Mouse (Mus musculus) MEL (cell line): ENCODE measurements around the gene Slc2a4. TPM values are rescaled to one million over a fixed set of nuclear protein-coding genes. Genes with fewer than 3 reads are reported as not detected.

Experiments used
- DNase-seq: peaks from one replicate; pipeline ENCODE4 v3.0.0; 2011; ENCODE audit warnings: low read depth, low spot score
- H3K27ac ChIP-seq: 2 replicates; pipeline ENCODE4 v1.5.1; 2012; ENCODE audit warnings: low read depth, mild to moderate bottlenecking, control low read depth, low read length, moderate library complexity; ENCODE audit not compliant: control insufficient read depth
- H3K27me3 ChIP-seq, 2 experiments: fragments of 150-350 bp in 1 of 2; sonication (generic) in 1 of 2; 2 replicates each; pipeline ENCODE4 v1.6.1; 2012; ENCODE audit warnings: low read length in 2 of 2, mild to moderate bottlenecking in 2 of 2, improper control_type of control experiment in 1 of 2, moderate library complexity in 1 of 2; ENCODE audit not compliant: insufficient read depth in 2 of 2, control insufficient read depth in 1 of 2
- H3K36me3 ChIP-seq, 2 experiments: 2 replicates each; pipeline ENCODE4 v1.6.1; 2012 to 2014; ENCODE audit warnings: low read length in 2 of 2, improper control_type of control experiment in 1 of 2, inconsistent platforms in 1 of 2, mild to moderate bottlenecking in 1 of 2; ENCODE audit not compliant: insufficient read depth in 2 of 2, control insufficient read depth in 1 of 2
- H3K4me1 ChIP-seq, 2 experiments: fragments of 150-350 bp in 1 of 2; sonication (generic) in 1 of 2; 2 replicates each; pipeline ENCODE4 v1.6.1; 2012; ENCODE audit warnings: low read length in 2 of 2, improper control_type of control experiment in 1 of 2, mild to moderate bottlenecking in 1 of 2; ENCODE audit not compliant: insufficient read depth in 2 of 2, control insufficient read depth in 1 of 2
- H3K4me3 ChIP-seq, 2 experiments: fragments of 150-350 bp in 1 of 2; sonication (generic) in 1 of 2; 2 replicates each; pipeline ENCODE4 v1.5.1; 2012; ENCODE audit warnings: low read depth in 2 of 2, low read length in 2 of 2, mild to moderate bottlenecking in 2 of 2, moderate library complexity in 2 of 2, control low read depth in 1 of 2, improper control_type of control experiment in 1 of 2; ENCODE audit not compliant: control insufficient read depth in 1 of 2, insufficient read depth in 1 of 2
- H3K79me2 ChIP-seq: 2 replicates; pipeline ENCODE4 v1.6.1; 2012; ENCODE audit warnings: mild to moderate bottlenecking, low read length, moderate library complexity; ENCODE audit not compliant: control insufficient read depth, poor library complexity, insufficient read depth
- H3K9ac ChIP-seq: 2 replicates; pipeline ENCODE4 v1.6.1; 2012; ENCODE audit warnings: low read depth, mild to moderate bottlenecking, control low read depth, low read length, moderate library complexity; ENCODE audit not compliant: control insufficient read depth, poor library complexity, severe bottlenecking
- H3K9me3 ChIP-seq: fragments of 150-350 bp; sonication (generic); replicated peaks from 2 replicates; pipeline ENCODE4 v1.6.1; 2012; ENCODE audit warnings: mild to moderate bottlenecking, low read length, improper control_type of control experiment, moderate library complexity; ENCODE audit not compliant: insufficient read depth
- BHLHE40 ChIP-seq: IDR thresholded peaks from 2 replicates; pipeline ENCODE4 v1.6.1; 2012; ENCODE audit warnings: low read depth, mild to moderate bottlenecking, inconsistent platforms, low read length, improper control_type of control experiment, borderline replicate concordance
- CHD2 ChIP-seq: IDR thresholded peaks from 2 replicates; pipeline ENCODE4 v1.6.1; 2011; ENCODE audit warnings: low read length, improper control_type of control experiment
- CTCF ChIP-seq, 3 experiments: IDR thresholded peaks in 2 of 3; conservative IDR thresholded peaks in 1 of 3; 2 replicates each; pipeline ENCODE4 v1.5.1; 2011 to 2012; ENCODE audit warnings: low read length in 3 of 3, low read depth in 2 of 3, mild to moderate bottlenecking in 2 of 3, improper control_type of control experiment in 1 of 3, inconsistent platforms in 1 of 3, mixed read lengths in 1 of 3, moderate library complexity in 1 of 3; ENCODE audit not compliant: control insufficient read depth in 1 of 3, insufficient read depth in 1 of 3, poor library complexity in 1 of 3, severe bottlenecking in 1 of 3
- E2F4 ChIP-seq: IDR thresholded peaks from 2 replicates; pipeline ENCODE4 v1.6.1; 2011; ENCODE audit warnings: low read depth, low read length, improper control_type of control experiment, borderline replicate concordance
- ELF1 ChIP-seq: IDR thresholded peaks from 2 replicates; pipeline ENCODE4 v1.6.1; 2014; ENCODE audit warnings: low read depth, mild to moderate bottlenecking, inconsistent platforms, low read length, improper control_type of control experiment, moderate library complexity
- EP300 ChIP-seq, 2 experiments: IDR thresholded peaks; 2 replicates each; pipeline ENCODE4 v1.6.1; 2011; ENCODE audit warnings: improper control_type of control experiment in 2 of 2, low read length in 2 of 2, low read depth in 1 of 2, mild to moderate bottlenecking in 1 of 2
- HCFC1 ChIP-seq: IDR thresholded peaks from 2 replicates; pipeline ENCODE4 v1.6.1; 2012; ENCODE audit warnings: low read depth, mild to moderate bottlenecking, inconsistent platforms, low read length, improper control_type of control experiment, moderate library complexity
- KAT2A ChIP-seq: conservative IDR thresholded peaks from 2 replicates; pipeline ENCODE4 v1.6.1; 2012; ENCODE audit warnings: low read depth, low read length, improper control_type of control experiment, inconsistent platforms
- MAX ChIP-seq: IDR thresholded peaks from 2 replicates; pipeline ENCODE4 v1.6.1; 2011; ENCODE audit warnings: low read length, improper control_type of control experiment
- MEF2A ChIP-seq: IDR thresholded peaks from 2 replicates; pipeline ENCODE4 v1.6.1; 2014; ENCODE audit warnings: low read depth, mild to moderate bottlenecking, inconsistent platforms, low read length, improper control_type of control experiment; ENCODE audit not compliant: poor library complexity, insufficient replicate concordance, severe bottlenecking; ENCODE audit errors: extremely low read depth
- MXI1 ChIP-seq: IDR thresholded peaks from 2 replicates; pipeline ENCODE4 v1.6.1; 2011; ENCODE audit warnings: mild to moderate bottlenecking, low read depth, low read length, improper control_type of control experiment
- MYB ChIP-seq: IDR thresholded peaks from 2 replicates; pipeline ENCODE4 v1.6.1; 2011; ENCODE audit warnings: mild to moderate bottlenecking, low read depth, low read length, improper control_type of control experiment
- MYC ChIP-seq: IDR thresholded peaks from 2 replicates; pipeline ENCODE4 v1.6.1; 2011; ENCODE audit warnings: low read depth, mild to moderate bottlenecking, low read length, improper control_type of control experiment, moderate library complexity
- NELFE ChIP-seq: IDR thresholded peaks from 2 replicates; pipeline ENCODE4 v1.6.1; 2011; ENCODE audit warnings: low read depth, low read length, improper control_type of control experiment
- POLR2AphosphoS2 ChIP-seq: IDR thresholded peaks from 2 replicates; pipeline ENCODE4 v1.6.1; 2011; ENCODE audit warnings: low read length, improper control_type of control experiment
- RAD21 ChIP-seq: IDR thresholded peaks from 2 replicates; pipeline ENCODE4 v1.6.1; 2011; ENCODE audit warnings: mild to moderate bottlenecking, low read depth, low read length, improper control_type of control experiment
- RCOR1 ChIP-seq: IDR thresholded peaks from 2 replicates; pipeline ENCODE4 v1.6.1; 2012; ENCODE audit warnings: low read depth, mild to moderate bottlenecking, inconsistent platforms, low read length, improper control_type of control experiment
- SIN3A ChIP-seq: IDR thresholded peaks from 2 replicates; pipeline ENCODE4 v1.6.1; 2012; ENCODE audit warnings: low read length, improper control_type of control experiment, inconsistent platforms
- SMC3 ChIP-seq: IDR thresholded peaks from 2 replicates; pipeline ENCODE4 v1.6.1; 2011; ENCODE audit warnings: low read depth, low read length, improper control_type of control experiment
- TBP ChIP-seq: IDR thresholded peaks from 2 replicates; pipeline ENCODE4 v1.8.0; 2011; ENCODE audit warnings: low read depth, low read length, improper control_type of control experiment
- TCF12 ChIP-seq: IDR thresholded peaks from 2 replicates; pipeline ENCODE4 v1.6.1; 2014; ENCODE audit warnings: low read depth, mild to moderate bottlenecking, inconsistent platforms, low read length, improper control_type of control experiment, moderate library complexity
- ZKSCAN1 ChIP-seq: IDR thresholded peaks from 2 replicates; pipeline ENCODE4 v1.6.1; 2012; ENCODE audit warnings: low read depth, mild to moderate bottlenecking, inconsistent platforms, low read length, improper control_type of control experiment, moderate library complexity
- ZNF384 ChIP-seq: IDR thresholded peaks from 2 replicates; pipeline ENCODE4 v1.6.1; 2012; ENCODE audit warnings: low read depth, mild to moderate bottlenecking, inconsistent platforms, low read length, improper control_type of control experiment
- polyA plus RNA-seq, 2 experiments: library from polyadenylated mRNA; stranded (reverse) in 1 of 2; unstranded in 1 of 2; fragments of >175 nt in 1 of 2; fragments of >200 nt in 1 of 2; gene quantifications; 2 replicates each; pipeline versions ENCODE4 v1.2.1 to v1.2.4; 2012; ENCODE audit warnings: low replicate concordance in 2 of 2, low read depth in 1 of 2; ENCODE audit not compliant: insufficient read length in 2 of 2, insufficient read depth in 1 of 2, missing spikeins in 1 of 2
- total RNA-seq: library from RNA; depleted of rRNA; stranded (reverse); fragments of 300-350 nt; gene quantifications from 2 replicates; pipeline ENCODE4 v1.2.3, GENCODE M21; 2012

The Slc2a4 gene
- total and polyA plus RNA-seq, 3 experiments, result 0.12 to 0.19 TPM; not detected in 1

DNA sequence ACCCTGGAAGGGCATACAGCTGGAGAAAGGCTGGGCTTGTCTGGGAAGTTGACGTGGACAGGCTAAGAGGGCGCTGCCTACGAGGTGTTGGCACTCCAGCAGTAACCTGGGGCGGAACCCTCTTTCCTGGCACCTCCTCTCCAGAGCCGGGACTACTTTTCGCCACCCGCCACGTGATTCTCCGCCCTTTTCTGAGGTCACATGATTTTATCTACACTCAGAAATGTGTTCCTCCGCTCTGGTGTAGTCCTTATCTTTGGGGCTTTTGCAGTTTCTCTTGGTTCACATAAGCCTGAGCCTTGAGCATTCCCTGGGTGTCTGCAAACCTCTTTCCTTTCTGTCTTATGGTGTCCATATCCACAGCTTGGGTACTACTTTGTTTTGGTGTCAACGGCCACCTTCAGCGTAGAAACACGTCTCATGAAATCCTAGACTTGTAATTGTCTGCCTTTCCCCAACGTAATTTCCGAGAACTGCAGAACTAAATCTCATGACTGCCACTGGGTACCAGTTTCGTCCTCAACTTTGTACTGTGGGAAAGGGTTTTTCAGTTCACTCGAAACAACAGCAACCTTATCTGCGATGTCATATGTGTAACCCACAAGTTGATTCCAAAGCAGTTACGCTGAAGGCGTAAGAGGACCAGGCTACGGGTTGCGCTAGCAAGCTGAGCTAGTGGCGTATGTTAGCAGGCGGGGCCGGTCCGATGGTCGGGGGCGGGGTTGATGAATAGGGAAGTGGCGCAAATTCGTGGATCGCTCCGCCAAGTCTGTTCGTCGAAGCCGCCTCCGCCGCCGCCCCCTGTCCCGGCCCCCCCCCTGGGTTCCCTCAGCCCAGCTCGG, 43.1 kb upstream of the Slc2a4 start, which contains the start of gene Gabarap (continued):
- peak; percentile 96 for TF ChIP-seq MYC
- TF ChIP-seq POLR2AphosphoS2, result peak; percentile 99
- TF ChIP-seq MXI1, result peak; percentile 94
- no peak; the same call in 1 of the 2 replicates for TF ChIP-seq NELFE
- TF ChIP-seq TBP, result peak; percentile 81

DNA sequence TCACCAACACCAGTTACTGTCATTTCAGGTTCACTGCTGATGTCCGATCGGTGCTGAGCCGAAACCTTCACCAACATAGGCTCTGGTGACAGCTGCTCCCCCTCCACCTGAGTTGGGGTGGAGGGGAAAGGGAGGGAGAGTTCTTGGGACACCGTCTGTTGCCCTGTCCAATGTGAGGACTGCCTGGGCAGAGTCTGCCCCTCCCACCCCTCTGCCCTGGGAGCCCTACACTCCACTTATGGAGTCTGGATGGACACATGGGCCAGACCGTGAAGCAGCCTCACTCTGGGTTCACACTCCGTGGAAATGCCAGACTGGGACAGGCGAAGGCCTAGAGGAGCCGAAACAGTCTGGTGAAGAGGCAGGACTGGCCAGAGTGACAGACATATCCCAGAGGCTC, 42.0 kb upstream of the Slc2a4 start:
- H3K36me3 ChIP-seq, result peaks cover 2 to 14% of the 10 kb centered on the region in 2 experiments; a peak in 3 of 4 replicates
- H3K9ac ChIP-seq, result no peak overlapping the region
- H3K79me2 ChIP-seq, result peaks cover 15% of the 10 kb centered on the region
- no peak for DNase-seq
- TF ChIP-seq POLR2AphosphoS2, result no peak
- no peak for TF ChIP-seq BHLHE40
- TF ChIP-seq SMC3, result no peak
- TF ChIP-seq RCOR1, result no peak
- no peak for TF ChIP-seq ZKSCAN1
- no peak for TF ChIP-seq MAX
- TF ChIP-seq KAT2A, result no peak
- no peak for TF ChIP-seq CHD2
- no peak for TF ChIP-seq E2F4
- TF ChIP-seq CTCF (IDR thresholded peaks at IDR 0.05 in 2 of 3, conservative IDR thresholded peaks at IDR 0.05 in 1 of 3; ENCODE audit: control insufficient read depth in 1 of 3, insufficient read depth in 1 of 3, low read depth in 2 of 3, low read length in 3 of 3, poor library complexity in 1 of 3, severe bottlenecking in 1 of 3), result no peak
- TF ChIP-seq SIN3A, result no peak
- no peak for TF ChIP-seq MEF2A
- TF ChIP-seq ELF1, result no peak
- peaks cover 0 to 14% of the 10 kb centered on the region in 2 experiments; a peak in 2 of 4 replicates for H3K4me1 ChIP-seq
- no peak overlapping the region for H3K4me3 ChIP-seq
- no peak overlapping the region for H3K27ac ChIP-seq
- H3K9me3 ChIP-seq, result no peaks in the 10 kb centered on the region
- no peaks in the 10 kb centered on the region for H3K27me3 ChIP-seq

DNA sequence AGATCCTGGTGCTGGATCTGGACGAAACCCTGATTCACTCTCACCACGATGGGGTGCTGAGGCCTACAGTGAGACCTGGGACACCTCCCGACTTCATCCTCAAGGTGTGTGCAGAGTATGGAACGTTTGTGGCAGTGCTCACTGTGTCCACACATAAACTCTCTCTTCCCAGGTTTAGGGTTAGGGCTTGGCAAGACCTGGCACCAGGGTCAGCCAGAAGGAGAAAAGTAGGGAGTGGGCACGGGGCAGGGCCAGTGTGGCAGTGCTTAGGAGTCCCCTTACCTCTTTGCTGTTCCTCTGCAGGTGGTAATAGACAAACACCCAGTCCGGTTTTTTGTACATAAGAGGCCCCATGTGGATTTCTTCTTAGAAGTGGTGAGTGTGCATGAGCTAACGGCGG, 36.4 kb upstream of the Slc2a4 start:
- no peak for DNase-seq
- H3K4me1 ChIP-seq, result peaks cover 3 to 12% of the 10 kb centered on the region in 2 experiments; a peak in 3 of 4 replicates

More for the DNA sequence above, 36.4 kb upstream of the Slc2a4 start:
- no peak overlapping the region for H3K27ac ChIP-seq
- H3K27me3 ChIP-seq, result no peaks in the 10 kb centered on the region
- no peak overlapping the region for H3K4me3 ChIP-seq
- peaks cover 2 to 15% of the 10 kb centered on the region in 2 experiments; a peak in 3 of 4 replicates for H3K36me3 ChIP-seq
- no peaks in the 10 kb centered on the region for H3K9me3 ChIP-seq
- TF ChIP-seq KAT2A (no peak), RAD21 (no peak), TCF12 (no peak), HCFC1 (no peak), SIN3A (no peak), MYB (no peak), MAX (no peak), CHD2 (no peak), NELFE (no peak), CTCF (IDR thresholded peaks at IDR 0.05 in 2 of 3, conservative IDR thresholded peaks at IDR 0.05 in 1 of 3; ENCODE audit: control insufficient read depth in 1 of 3, insufficient read depth in 1 of 3, low read depth in 2 of 3, low read length in 3 of 3, poor library complexity in 1 of 3, severe bottlenecking in 1 of 3) (no peak), RCOR1 (no peak), EP300 (IDR thresholded peaks at IDR 0.05; ENCODE audit: low read depth in 1 of 2, low read length in 2 of 2) (no peak), ZKSCAN1 (no peak), BHLHE40 (no peak), ZNF384 (no peak)
- TF ChIP-seq, all 39 proteins: peak for 0
- no peak overlapping the region for H3K9ac ChIP-seq
- H3K79me2 ChIP-seq, result peaks cover 36% of the 10 kb centered on the region
